Mouse (Mus musculus) bone marrow, adult 2 months (tissue): ENCODE measurements around the gene Gng5.

Experiments
- CTCF ChIP-seq: fragments of 200-500 bp; IDR thresholded peaks from 2 replicates; pipeline ENCODE4 v1.5.1; 2011; ENCODE audit warnings: low read length, control low read depth; ENCODE audit not compliant: control insufficient read depth, insufficient read depth
- POLR2A ChIP-seq: fragments of 200-500 bp; IDR thresholded peaks from 2 replicates; pipeline ENCODE4 v1.6.1; 2011; ENCODE audit warnings: low read depth, mild to moderate bottlenecking, control low read depth, low read length, borderline replicate concordance; ENCODE audit not compliant: control insufficient read depth

GRCm38 (mm10) chr3:146500810-146501201, 1.2 kb downstream of the Gng5 start:
- no peak for TF ChIP-seq CTCF
- TF ChIP-seq POLR2A = no peak
